Mouse (Mus musculus): ENCODE measurements around the gene Ergic1.

The Ergic1 gene

DNA sequence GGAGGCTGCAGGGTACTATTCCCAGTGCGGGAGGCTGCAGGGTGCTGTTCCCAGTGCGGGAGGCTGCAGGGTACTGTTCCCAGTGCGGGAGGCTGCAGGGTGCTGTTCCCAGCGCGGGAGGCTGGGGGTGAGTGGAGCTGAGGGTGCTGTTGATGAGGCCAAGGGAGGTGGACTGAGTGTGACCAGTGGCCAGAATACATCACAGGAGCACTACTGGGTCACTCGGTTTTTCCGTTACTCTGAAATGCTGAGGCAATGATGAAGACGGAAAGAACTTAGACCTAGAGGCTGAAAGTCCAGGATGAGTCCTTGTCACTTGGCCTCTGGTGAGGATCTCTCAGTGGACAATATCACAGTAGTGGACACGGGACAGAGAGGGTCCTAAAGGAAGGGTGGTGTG, 71.9 kb downstream of the Ergic1 start:
- DNase-seq = no peak

DNA sequence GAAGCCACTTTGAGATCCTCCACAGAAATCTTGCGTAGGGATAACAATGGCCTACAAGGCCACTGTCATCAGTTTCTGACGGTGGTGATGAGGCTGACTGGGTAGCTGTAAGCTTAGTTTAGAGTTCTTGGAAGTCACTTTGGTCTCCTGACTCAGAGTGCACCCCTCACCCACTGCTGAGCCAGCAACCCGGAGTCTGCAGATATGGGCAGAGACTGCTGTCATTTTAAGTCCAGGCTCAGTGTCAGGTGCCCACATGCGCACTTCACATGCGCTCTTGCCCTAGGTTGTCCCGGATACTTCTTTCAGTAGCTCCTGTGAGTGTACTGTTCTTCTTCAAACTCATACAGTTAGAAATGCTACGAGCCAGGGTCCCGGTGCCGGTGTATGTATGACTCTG, 72.6 kb downstream of the Ergic1 start:
- no peak for DNase-seq

DNA sequence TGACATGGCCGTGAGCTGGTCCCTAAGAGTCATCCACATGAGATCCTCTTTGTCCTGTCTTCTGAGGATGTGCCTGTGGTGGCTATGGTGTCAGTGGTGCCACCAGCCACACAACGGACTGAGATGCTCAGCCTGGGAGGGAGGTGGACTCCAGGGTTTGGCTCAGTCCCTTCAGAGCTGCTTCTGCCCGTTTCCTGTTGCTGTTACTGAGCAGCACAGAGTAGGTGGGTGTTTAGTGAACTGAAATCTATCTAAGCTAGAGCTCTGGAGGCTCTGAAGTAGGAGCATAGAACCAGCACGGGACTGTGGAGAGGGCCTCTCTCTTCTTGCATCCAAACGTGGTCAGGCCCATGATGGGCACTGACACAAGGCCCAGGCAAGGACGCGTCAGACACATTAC, 73.2 kb downstream of the Ergic1 start:
- DNase-seq = no peak

DNA sequence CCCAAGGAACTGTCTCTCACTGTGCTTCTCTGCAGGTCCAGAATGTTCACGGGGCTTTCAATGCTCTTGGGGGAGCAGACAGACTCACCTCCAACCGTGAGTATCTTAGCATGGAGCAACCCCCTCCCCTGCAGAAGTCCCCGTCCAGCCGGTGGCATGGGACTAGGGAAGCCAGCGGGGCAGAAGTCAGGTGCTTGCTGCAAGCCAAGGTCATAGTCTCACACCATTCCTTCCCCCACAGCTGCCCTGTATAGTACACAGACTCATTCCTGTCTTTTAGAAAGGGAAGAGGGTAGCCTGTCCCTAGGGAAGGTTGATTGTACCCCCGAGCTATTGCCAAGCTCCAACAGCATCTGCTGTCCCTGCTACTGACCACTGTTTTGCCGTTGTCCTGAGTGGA, 74.7 kb downstream of the Ergic1 start:
- DNase-seq = no peak

DNA sequence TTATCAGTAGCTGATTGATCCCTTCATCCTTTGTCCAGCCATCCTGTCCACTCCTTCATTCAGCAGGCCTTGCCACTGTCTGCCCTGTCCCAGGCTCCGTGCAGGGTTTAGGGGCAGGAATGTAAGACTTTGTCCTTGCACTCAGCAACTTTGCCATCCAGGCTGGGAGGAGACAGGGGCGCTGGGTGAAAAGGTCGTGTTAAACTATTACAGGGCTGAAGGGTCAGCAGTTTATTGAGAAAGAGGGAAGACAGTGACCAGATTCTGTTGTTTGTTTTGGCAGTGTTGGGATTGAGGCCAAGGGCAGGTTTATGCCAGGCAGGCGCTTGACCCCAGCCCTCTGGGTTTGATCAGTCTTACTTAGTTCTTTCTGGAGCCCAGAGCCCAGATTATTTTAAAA, 76.6 kb downstream of the Ergic1 start:
- no peak for DNase-seq

DNA sequence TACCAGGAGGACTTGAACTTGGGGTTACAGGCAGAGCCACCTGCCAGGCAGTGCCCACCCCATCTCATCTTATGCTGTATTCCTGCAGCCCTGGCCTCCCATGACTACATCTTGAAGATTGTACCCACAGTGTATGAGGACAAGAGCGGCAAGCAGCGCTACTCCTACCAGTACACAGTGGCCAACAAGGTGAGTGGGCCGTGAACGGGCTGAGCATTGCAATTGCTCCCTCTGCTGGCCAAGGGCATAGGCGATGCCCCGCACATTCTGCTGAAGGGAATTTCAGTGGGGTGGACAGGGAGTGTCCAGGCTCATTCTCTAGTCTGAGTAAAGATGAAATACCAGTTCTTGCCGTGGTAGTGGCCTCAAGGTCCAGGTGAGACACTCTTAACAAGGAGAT, 77.4 kb downstream of the Ergic1 start:
- DNase-seq = peak; percentile 52 to 77

DNA sequence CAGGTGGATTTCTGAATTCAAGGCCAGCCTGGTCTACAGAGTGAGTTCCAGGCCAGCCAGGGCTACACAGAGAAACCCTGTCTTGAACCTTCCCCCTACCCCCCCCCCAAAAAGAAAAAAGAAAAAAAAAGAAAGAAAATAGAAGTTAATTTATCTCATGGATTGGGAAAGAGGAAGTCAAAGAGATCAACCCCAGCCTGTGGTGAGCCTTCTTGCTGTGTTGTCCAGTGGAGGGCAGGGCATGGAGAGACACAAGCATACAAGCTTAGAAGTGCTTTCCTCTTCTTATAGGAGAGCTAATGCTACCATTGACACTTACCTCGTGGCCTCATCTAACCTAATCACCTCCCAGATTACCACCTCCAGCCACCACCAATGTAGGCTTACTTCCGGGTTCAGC, 78.5 kb downstream of the Ergic1 start:
- DNase-seq = no peak

DNA sequence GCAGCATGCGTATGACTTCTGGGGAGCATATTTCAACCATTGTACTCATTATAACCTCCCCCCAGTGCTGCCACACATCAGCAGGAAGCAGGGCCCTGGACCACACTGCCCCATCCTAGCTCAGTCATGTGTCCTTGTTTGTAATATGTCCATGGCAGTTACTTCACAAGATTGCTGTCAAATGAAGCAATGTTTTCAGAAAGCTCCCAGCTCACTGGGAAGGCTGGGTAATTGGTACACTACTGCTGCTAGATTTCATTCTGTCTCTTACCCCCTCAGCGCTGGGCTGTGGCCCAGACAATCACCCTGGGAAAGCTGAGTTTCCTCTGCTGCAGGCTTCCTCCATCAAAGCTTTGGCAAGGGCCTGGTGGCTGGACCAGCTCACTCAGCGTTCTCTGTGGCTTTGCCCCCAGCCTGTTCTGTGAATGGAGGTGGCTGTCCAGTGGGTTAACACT, 79.0 kb downstream of the Ergic1 start:
- no peak for DNase-seq

DNA sequence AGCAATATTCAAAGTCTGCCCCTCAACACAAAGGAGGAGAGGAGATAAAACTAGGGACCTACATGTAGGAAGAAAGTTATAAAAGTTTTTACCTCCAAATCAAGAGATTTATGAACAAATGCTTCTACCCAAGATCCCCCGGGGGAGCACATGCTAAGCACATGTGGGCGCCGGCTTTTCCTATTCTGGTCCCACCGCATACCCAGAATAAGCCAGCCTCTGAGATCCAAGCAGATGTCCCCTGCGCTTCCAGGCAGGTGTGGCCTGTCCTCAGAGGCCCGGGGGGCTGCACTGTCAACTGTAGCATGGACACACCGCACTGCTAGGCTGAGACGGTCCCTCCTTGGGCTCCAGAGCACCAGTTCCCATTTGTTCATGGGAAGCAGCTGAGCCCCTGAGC, 82.2 kb downstream of the Ergic1 start:
- DNase-seq = no peak

DNA sequence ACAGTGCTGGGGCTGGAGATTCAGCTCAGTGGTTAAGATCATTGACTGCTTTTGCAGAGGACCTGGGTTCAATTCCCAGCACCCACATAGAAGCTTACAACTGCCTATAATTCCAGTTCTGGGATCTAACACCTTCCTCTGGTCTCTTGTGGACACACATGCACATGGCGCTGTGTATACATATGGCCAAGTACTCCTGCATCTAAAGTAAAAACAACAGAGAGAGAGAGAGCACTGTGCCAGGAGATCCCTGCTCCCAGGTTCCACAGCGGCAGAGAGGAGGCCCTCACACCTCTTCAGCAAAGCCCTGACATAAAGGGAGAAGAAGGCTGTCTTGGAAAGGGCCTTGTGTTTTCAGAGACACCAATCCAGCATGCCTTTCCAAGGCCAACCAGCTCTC, 82.7 kb downstream of the Ergic1 start:
- DNase-seq = no peak

DNA sequence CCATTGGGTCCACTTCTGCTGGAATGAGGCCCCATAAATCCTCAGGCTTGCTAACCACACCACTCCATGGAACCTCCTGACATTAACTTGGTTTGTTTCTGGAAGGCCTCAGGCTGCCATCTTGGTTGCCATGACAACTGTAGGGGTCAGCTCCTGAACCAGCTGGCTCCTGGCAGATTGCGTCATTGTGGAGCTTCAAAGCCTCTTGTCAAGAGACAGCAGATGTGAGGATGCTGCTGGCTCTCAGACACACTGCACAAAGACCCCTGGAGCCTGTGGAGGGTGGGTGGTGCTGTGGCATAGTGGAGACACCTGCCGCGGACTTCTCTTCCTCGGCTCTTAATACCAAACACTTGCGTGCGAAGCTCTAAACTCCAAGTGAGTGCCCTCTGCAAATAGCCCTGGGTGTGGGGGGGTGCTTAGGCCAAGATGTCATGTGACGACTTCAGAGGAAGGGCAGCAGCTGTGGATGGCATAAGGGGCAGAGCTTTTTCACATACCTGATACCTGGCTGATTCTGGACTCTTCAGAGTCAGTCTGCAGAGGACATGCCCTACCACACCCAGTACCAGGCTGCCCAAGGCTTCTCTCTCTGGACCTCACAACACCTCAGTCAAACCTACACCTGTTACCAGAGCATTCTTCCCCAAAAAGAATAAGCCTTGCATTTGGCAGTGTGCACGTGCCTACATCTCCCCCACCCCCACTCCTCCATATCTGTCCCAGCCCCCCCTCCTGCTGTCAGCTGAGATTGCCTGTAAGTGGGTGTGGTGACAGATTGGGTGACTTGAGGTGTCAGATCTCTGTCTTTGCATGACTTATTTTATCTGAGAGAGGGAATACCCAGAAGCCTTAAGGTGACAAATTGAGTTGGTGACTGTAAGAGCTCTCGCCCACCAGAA, 83.5 kb downstream of the Ergic1 start:
- no peak for DNase-seq

DNA sequence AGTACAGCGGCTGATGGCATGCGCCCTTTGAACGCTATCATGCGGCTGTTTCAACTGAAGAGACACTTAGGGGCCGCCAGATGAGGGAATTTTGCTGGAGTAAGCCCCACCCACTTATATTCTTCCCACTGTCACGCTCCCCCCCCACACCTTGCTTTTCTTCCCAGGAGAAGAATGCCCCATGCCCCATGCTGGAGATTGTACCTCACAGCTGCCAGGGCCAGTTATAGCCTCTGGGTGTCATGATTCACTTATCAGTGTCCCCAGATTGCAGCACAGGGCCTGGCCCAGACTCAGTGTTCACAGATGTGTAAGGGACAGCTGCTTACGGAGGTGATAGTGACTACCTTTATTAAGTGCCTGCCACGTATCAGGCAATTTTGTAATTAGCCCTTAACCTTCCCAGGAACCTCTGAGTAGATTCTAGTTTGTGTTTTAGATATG, 84.1 kb downstream of the Ergic1 start:
- DNase-seq = no peak

DNA sequence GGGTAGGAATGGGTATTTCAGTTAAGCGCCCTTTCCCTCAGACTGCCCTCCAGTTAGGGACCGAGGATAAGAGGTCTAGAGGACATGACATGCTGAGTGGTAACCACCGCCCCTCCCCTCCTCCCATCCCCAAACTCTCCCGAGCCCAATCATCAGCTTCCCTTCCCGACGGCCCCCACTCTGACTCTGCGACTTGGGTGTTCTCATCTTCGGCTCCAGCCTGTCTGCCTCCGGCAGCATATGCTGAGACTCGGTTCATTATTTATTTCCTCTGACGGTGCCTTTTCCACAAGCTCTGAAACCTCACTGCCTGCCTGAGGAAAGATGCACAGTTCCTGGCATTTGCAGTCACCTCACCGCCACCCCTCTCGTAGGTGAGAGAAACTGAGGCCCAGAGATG, 86.0 kb downstream of the Ergic1 start:
- DNase-seq = no peak

DNA sequence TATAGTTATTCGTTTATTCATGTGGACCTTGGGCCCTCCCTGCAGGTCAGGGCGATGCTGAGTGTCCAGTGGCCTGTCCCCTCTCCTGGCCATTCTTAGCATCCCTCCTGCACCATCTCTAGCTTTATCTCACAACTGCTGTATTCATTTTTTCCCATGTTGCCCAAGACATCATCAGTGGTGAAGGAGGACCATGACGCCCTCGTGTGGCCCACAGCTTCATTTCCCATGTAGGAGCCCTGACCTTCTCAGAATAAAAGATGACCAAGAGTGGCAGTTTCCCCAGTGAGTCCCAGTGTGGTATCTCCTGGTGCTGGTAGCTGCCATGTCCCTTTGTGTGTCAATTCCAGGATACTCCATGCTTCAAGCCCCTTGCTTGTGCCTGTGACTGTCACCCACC, 88.3 kb downstream of the Ergic1 start:
- DNase-seq = no peak

DNA sequence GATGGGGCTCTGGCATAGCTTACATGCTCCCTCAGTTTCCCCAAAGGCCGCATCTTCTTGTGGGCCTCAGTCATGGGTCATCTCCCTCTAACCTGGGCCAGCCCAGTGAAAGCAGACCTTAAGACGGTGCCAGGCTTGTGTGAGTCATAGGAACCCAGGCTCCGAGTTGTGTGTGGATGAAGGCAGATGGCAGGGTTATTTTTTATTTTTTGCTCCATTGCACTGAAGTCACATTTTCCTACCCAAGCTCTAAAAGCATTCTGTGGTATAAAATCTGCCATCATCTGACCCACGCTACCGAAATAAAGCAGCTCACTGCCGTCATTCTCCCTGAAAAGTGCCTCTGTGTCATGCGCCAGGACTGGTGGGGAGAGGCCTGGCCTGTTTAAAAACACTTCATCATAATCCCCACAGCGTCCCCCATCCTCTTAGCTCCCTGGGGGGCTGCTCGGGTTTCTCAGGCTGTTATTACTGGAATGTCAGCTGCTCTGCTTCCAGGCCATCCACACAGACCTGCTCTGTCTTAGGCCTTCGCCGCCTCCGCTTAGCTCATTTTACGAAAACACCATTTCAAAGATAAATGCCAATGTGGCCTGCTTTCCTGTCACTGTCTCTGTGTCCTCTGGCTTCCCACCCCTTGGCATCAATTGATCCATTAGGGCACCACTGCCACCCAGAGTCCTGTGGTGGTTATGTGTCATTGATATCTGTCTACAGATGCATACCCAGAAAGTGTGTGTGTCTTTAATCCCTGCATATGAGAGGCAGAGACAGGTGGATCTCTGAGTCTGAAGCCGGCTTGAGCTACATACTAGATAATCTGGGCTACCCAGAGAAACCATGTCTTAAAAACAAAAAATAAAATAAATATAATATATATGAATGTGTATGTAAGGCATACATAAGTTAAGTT, 89.4 kb downstream of the Ergic1 start:
- DNase-seq = no peak

DNA sequence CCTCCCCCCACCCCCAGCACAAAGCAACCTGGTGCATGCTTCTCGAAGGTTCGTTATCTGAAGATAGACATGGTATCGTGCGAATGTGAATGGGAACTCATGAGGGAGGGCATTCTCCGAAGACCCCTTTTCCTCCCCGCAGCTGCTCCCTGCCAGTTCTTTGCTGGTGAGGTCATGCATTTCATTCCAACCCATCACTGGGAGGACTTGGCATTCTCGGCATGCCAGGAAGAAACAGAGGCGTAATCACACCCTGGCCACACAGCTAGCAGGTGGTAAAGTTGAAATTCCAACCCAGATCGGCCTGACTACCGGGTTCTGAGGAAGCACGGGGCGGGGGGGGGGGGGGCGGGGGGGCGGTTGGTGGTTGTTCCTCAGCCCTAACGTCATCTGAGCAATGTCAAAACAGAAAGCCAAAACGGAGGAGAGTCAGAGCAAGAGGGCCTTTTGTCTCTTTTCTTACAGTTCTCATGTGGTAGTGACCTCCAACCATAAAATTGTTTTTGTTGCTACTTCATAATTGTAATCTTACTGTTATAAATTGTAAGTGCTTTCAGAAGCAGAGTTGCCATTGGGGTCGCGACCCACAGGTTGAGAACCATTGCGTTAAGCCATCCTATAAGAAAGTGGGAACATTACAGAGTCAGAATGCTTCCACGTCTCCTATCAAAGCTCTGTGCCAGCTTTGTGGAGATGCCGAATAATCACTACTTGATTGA, 97.7 kb downstream of the Ergic1 start:
- no peak for DNase-seq

DNA sequence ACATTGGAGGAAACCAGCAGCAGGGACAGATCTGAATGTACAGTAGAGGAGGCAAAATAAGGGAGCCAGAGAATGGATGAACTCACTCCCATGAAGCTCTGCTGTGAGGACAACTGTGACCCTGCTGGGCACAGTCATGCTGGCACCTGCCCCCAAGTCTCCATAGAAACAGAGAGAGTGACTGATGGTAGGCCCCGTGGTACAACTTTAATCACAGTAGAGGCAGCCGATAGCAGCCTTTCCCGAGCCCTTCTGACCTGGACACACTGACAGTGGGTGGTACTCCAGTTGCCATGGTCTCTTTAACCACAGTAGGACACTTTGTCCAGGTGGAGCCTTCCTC, 98.3 kb downstream of the Ergic1 start:
- DNase-seq = no peak

DNA sequence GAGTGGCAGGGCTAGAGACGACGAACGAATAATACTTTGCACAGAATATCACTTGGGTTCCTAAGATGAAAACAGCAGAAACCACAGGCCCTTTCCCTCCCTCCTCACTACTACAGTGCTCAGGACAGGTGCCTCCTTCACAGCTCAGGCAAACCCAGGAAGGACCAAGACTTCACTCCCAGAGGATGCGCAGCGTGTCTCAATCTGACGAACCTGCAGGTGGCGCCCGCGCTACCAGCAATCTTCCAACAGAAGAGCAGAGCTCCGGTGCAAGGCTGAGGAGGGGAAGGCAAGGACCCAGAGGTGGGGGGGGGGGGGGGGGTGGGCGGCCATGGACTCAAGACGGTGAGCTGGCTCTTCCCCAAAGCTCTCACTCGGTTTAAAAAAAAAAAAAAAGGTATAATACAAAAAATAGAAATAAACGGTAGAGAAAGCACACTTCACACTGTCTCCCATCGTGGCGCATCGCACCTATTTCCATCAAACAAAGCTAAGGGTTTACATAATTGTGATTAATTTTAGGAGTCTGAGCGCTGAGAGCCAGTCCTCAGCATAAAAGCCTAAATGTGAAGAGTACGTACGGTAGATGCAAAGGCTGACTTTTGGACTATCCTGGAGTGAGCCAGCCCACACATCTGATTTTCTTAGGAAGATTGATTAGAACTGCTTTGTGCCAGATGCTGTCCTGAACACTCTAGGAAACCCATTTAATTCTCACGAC, 99.1 kb downstream of the Ergic1 start:
- peak; percentile 62 to 80 for DNase-seq

DNA sequence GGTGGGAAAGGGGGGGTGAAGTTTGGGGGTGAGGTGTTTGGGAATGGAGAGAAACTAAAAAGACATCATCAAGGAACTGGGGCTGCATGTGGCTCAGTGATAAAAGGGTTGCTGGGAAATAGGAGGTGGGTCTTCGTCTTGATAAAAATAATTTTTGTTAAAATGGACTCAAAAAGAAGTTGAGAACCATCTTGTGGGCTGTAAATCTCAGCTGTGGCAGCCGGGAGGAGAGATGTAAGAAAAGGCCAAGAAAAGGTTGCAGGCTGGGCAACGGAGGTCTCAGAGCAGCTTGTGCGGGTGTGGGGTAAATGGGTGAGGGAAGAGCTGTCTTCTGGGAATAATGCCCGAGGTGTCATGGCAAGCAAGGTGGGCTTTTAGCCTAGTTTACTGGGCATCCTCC, 100.9 kb downstream of the Ergic1 start:
- no peak for DNase-seq

DNA sequence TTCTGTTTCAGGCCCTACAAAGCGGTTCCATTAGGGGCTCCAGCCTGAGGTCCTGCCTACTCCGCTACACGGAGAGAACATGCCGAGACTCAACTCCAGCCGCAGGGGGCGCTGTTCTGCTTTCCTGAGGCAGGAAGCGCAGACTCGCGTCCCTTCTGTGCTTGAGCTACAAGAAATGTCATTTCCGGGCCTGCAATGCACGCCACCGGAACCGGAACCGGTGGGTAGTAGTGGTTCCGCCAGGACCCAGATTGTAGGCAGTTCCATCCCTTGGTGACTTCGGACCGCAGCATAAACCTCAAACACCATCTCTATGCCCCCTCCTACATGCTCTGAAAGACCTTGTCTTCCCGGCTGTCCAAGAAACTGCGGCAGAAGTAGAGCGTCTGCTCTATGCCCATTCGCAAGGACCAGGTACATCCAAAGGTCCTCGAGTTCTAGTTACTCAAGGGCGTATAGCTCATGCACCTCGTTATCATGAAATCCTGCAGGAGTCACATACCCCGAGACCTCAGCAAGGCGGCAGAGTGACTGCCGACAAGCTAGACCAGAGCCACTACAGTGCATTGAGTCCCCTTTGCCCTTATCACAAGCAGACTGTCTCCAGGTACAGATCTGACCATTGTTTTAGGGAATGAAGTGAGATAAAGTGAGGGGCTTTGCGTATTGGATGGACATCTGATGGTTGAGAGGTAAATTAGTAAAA, 101.8 kb downstream of the Ergic1 start, which contains the start of gene Atp6v0e:
Gene Atp6v0e, plus strand, starts transcription at position 254 of the 706 bp plus-strand sequence.
- DNase-seq = peak; percentile 85 to 92

DNA sequence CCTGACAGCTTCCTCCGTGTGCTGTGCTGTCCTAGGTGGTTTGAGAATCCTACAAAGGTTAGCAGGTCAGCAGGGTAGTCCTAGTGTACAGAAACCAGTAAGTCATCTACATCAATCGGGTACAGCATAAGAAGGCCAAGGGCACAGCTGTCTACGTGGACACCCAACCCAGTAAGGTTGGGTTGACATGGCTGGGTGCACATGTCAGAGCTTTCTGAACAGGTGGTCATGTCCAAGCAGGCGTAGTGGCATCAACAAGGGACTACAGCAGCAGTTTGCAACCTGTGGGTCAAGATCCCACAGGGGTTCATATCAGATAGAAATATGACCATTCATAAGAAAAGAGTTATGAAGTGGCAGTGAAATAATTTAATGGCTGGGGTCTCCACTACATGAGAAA, 104.3 kb downstream of the Ergic1 start:
- no peak for DNase-seq

DNA sequence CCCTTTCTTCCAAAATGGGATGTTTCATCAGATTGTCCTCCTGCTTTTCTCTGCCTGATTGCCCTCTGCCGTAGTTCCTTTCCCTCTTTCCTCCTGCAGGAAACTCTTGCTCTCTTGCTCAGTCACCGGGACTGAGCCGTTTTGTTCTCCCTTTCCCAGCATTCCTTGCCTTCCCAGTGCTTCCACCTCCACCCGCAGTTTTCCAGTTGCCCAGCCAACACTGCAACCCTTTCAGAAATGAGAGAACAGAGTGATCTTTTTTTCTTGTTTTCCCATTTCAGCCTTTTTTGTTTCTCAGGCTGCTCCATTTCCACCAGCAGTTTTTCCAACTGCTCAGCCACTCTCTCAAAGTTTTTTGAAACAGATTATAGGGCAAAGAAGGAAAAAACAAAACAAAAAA, 110.0 kb downstream of the Ergic1 start:
- DNase-seq = no peak

Data from spleen, adult 18-20 months (tissue).